Mouse (Mus musculus) embryonic fibroblast, embryonic 13.5 days (primary cell): Measurements from ENCODE around the gene Npff. TPM values are rescaled to one million over a fixed set of nuclear protein-coding genes. Genes with fewer than 3 reads are reported as not detected.

Source experiments
- H3K27ac ChIP-seq: 2 replicates; pipeline ENCODE4 v1.5.1; 2012; ENCODE audit warnings: low read length, control low read depth, inconsistent platforms; ENCODE audit not compliant: insufficient read depth
- H3K4me1 ChIP-seq: 2 replicates; pipeline ENCODE4 v1.6.1; 2011; ENCODE audit warnings: low read length; ENCODE audit not compliant: control insufficient read depth, insufficient read depth
- H3K4me3 ChIP-seq: 2 replicates; pipeline ENCODE4 v1.5.1; 2011; ENCODE audit warnings: mild to moderate bottlenecking, control low read depth, low read length; ENCODE audit not compliant: insufficient read depth
- CTCF ChIP-seq: IDR thresholded peaks from 2 replicates; pipeline ENCODE4 v1.5.1; 2011; ENCODE audit warnings: mild to moderate bottlenecking, control low read depth, low read length, moderate library complexity, borderline replicate concordance; ENCODE audit not compliant: insufficient read depth
- POLR2A ChIP-seq: IDR thresholded peaks from 2 replicates; pipeline ENCODE4 v1.6.1; 2011; ENCODE audit warnings: low read depth, mild to moderate bottlenecking, control low read depth, low read length, moderate library complexity
- polyA plus RNA-seq: library from polyadenylated mRNA; stranded (reverse); fragments of >200 nt; gene quantifications from 2 replicates; pipeline ENCODE4 v1.2.4, GENCODE M21; 2011; ENCODE audit warnings: low read depth; ENCODE audit not compliant: missing spikeins, insufficient read length

Gene Npff
- polyA plus RNA-seq, 1 experiment = 1.4 TPM

DNA sequence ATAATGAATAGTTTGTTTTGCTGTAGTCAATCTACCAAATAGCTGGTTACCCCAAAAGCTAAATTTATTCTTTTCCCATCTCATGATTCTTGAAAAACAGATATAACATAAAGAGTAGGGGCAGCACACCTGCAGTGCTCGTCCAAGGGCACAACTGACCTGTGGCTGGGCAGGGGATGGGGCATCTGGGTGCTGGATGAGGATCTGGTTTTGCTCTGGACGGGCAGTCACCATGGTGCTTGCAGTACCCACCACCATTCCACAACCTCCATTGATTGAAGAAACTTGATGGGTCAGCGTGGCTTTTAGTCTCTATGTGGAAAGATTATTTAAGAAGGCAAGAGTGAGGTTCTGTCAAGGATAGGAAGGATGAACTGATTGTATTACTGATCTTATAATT lies 21.5 kb upstream of the Npff start:
- Histone ChIP-seq H3K4me1 (no peaks in the 10 kb centered on the region), H3K27ac (no peak overlapping the region), H3K4me3 (no peak overlapping the region)
- no peak for TF ChIP-seq POLR2A
- no peak for TF ChIP-seq CTCF

DNA sequence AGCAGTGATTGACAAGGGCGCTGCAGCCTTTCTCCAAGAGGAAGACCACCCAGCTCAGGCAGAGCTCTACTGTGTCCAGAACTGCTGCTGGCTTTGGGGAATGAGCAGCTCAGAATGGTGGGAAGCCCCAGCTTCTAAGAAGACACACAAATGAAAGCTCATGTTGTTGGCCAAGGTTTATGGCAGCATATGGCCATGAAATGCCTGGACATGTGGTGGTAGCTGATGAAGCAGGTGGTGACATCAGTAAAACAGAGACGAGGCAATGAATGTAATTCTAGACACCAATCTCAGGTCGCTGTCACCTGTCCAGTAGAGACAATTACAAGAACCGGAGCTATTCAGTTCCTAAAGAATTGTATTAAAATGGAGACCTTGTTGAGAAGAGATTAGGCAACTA lies 20.1 kb upstream of the Npff start:
- no peak for TF ChIP-seq POLR2A
- no peak for TF ChIP-seq CTCF
- Histone ChIP-seq H3K4me1 (no peaks in the 10 kb centered on the region), H3K4me3 (no peak overlapping the region), H3K27ac (no peak overlapping the region)

DNA sequence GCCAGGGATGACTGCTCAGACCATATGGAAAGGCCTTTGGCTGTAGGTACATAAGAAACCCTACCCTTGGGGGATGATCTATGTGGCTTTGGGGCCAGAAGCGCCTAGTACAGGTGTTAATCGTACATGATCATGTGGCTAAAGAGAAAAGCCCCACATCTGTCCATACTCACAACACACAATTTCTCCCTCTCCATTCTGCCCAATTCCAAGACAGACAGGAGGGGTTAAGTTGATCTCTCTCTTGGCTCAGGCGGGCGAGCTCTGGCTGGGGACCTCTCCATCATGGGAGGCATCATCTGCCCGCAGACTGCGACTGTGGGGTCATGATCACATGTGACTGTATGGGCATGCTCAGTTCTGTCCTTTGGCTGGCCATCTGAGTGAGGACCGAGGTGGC lies 9.2 kb upstream of the Npff start:
- Histone ChIP-seq H3K27ac (no peak overlapping the region), H3K4me1 (no peaks in the 10 kb centered on the region), H3K4me3 (no peak overlapping the region)
- TF ChIP-seq CTCF (no peak), POLR2A (no peak)

DNA sequence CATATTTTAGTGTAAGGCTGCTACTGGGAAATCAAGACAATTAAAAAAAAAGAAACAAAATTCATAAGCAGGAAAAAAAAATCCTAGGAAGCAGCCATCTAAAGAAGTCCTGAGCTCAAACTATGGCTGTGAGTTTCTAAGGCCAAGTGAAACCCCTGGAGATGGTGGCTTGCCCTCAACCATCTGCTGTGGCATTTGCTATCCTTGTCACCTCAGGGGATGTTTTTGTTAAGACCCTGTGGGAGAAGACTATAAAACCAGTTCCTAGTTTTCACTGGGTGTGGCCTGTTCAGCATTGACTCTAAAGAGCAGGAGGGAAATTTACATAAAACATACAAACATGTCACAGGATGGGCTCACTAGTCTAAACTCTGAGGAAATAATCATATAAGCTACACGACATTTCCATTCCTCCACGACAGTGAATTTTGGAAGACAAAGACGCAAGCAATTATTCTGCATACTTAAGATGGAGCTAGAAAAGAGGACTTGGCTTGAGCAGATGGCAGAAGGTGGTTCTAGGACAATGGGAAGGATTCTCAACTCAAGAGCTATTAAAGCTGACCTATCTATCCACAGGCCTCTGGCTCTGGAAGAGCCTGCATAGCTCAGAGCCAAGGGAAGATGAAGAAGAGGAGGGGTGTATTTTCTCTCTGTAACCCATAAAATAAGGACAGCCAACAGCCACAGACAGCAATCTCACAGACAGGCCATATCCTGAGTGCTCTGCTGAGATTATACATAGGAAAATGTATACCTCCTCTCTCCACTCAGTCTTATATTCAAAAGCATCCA lies 7.6 kb upstream of the Npff start:
- no peaks in the 10 kb centered on the region for H3K4me1 ChIP-seq
- H3K4me3 ChIP-seq = no peak overlapping the region
- TF ChIP-seq POLR2A (no peak), CTCF (no peak)
- H3K27ac ChIP-seq = no peak overlapping the region

DNA sequence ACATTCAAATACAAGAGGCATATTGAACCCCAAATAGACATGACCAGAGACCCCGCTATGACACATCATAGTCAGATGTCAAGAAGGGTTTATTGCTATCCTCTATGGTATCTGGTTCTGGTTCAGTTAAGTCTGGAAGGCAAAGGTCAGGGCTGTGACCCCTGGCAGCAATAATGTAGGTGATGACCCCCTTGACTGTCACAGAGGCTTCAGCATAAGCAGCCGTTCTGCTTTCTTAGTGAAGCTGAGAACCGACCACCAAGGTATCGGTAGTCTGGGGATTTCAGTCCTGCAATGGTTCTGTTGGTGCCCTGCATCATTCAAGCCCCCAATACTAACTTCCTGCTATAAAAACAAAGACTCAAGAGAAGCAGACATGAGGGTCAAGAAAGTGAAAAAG lies 6.8 kb upstream of the Npff start:
- Histone ChIP-seq H3K4me3 (no peak overlapping the region), H3K4me1 (no peaks in the 10 kb centered on the region), H3K27ac (no peak overlapping the region)
- no peak for TF ChIP-seq CTCF
- no peak for TF ChIP-seq POLR2A

DNA sequence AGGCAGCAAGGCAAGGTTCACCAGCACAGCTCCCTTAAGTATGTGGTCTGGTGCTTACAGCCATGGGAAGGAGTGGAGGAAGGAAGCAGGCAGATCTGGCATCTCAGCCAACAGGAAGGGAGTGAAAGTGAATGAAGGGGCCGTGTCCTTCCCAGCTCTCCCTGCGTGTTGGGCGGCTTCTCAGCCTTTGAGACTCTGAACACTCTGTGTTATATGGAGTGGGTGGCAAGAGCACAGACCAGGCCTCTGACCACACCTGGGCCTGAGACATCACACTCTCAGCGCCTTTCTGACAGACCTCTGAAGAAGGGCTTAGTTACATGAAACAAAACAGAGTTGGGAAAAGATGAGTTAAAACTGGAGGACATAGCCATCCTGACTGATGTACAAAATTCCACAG lies 5.8 kb upstream of the Npff start:
- Histone ChIP-seq H3K4me3 (no peak overlapping the region), H3K27ac (no peak overlapping the region), H3K4me1 (no peaks in the 10 kb centered on the region)
- TF ChIP-seq POLR2A = no peak
- no peak for TF ChIP-seq CTCF

DNA sequence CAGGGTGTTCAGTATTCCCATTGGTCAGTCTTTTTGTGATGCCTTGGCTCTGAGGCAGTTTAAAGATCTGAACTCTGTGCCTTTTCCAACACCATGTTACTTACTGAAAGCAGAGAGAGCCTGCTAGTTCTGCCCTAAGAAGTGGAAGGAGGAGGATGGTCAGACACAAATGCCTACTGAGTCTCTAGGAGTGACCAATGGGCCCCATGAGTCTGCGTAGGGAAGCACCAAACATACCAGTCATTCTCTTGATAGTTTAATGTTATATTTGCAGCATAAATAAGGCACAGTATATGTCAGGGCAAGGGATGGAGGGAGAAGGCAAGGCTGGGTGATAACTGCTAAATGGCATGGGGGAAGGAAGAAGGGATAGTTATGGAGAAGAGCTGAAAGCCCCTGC lies 3.7 kb upstream of the Npff start:
- TF ChIP-seq CTCF (no peak), POLR2A (no peak)
- H3K4me1 ChIP-seq = no peaks in the 10 kb centered on the region
- no peak overlapping the region for H3K27ac ChIP-seq
- no peak overlapping the region for H3K4me3 ChIP-seq

DNA sequence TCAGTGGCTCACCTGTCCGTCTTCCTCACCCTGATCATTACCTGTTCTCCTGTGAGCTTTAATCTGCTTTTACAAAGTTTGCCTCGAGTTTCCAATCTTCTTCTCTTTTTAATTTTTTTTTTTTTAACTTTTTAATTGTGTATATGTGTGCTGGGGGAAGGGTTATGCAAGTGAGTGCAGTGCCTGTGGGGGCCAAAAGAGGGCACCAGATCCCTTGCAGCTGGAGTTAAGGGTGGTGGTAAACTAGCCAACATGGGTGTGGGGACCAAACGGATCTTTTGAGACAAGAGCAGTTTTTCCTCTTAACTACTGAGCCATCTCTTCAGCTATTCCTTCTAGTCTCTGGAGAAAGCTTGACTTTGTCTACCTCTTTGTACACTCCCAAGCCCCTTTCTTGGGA lies 3.2 kb upstream of the Npff start:
- H3K4me1 ChIP-seq = no peaks in the 10 kb centered on the region
- H3K27ac ChIP-seq = no peak overlapping the region
- TF ChIP-seq POLR2A (no peak), CTCF (peak; percentile 31; the same call in 1 of the 2 replicates)

DNA sequence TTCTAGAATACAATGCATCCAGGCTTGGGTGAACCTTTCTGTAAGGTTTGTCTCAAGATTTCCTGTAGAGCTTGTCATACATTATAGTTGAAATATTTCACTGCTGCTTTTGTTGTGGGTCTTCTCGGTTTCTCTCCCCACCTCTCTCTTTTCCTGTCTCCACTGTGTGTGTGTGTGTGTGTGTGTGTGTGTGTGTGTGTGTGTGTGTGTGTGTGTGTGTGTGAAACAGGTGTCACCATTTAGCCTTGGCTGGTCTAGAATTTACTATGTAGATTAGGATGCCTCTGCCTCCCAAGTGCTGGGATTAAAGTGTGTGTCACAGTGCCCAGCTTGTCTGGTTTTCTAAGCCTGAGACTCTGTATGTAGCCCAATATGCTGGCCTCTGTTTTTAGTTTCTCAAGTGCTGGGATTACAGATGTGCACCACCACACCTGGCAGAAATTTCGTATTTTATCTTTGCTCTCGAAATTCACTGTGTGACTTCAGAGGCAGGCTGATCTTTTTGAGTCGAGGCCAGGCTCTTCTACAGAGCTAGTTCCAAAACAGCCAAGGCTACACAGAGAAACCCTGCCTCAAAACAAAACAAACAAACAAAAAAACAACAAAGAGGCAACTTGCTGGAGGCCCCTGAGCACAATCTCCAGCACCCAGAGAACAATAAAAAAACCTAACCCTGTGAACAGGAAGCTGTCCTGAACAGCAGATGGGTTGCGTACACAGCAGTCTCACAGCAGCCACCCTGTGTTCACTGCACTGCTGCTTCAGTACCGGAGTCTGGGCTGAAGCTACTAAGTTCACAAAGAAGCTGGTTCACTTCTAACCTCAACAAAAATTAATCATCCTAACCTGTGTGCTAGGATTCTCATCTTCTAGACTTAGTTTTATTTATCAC lies 1.6 kb upstream of the Npff start:
- Histone ChIP-seq H3K4me3 (no peak overlapping the region), H3K27ac (no peak overlapping the region), H3K4me1 (no peaks in the 10 kb centered on the region)
- TF ChIP-seq POLR2A (no peak), CTCF (no peak)

More for the DNA sequence above, 3.2 kb upstream of the Npff start:
- H3K4me3 ChIP-seq = no peak overlapping the region

DNA sequence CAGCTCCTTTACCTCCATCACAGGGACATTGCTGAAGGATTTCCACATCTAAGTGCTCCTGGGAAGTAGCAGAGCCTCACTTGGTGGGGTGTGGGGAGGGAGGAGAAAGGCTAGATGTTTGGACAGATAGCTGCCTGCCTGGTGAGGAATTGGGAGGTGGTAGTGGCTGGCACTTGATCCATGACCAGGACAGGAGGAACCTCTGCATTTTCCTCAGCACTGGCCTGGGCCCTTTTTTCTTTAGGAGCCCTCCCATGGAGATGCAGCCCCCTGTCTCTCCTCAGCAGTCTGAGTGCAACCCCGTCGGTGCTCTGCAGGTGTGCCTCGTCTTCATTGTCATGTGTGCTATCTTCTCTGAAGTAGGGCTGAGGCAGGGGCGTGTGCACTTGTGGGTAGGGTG lies 3.3 kb downstream of the Npff start:
- H3K4me1 ChIP-seq = peaks cover 6% of the 10 kb centered on the region; the same call in 1 of the 2 replicates
- no peak overlapping the region for H3K4me3 ChIP-seq
- no peak overlapping the region for H3K27ac ChIP-seq
- TF ChIP-seq POLR2A = no peak
- no peak for TF ChIP-seq CTCF
